Mouse (Mus musculus) natural killer cell, adult 2 months (primary cell): Measurements from ENCODE around the gene Zfp433.
"Not testable (repeated sequence)": the region's sequence is repeated elsewhere in the genome, so short reads cannot be mapped to it uniquely, and the experiment has no call there.

Experiments used
- DNase-seq, 2 experiments: peaks; one replicate each; pipeline ENCODE4 v3.0.0; 2022; ENCODE audit warnings: low spot score in 2 of 2

Gene Zfp433

DNA sequence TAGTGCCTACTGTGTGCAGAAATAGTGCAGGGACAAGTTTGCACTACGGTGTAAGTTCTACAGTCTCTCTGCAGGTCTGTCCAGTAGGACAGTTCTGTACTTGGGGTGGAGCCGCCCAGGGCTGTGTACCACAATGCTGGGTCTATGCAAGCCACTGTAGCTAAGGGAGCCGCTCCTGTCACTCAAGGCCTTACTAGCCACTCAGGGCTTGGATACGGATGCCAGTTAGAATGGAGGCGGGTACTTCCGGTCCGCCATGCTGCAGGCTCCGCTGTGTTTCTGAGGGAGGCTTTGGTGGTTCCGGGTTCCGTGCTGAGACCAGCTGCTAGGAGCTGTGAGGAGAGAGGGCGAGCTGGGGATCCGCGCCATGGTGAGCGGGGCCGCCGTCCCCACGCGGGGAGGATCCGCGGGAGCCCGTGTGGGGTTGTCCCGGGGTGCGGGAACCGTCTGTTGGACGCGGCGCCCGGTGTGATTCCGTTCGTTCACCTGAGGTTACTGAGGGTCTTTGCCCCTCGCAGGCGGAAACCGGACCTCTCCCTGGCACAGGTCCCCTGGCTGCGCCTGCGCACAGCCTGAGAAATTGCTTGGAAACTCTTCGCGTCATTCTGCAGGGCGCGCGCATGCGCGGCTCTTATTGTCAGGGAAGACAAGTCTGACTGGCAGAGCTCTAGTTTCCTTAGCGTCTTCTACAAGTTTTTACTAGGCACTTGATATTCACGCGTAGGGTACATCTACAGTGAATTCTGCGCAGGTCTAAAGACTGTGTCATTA, at the start of gene Zfp433:
Gene Zfp433, plus strand, starts transcription at position 295 of the 771 bp plus-strand sequence.
- DNase-seq: not testable (repeated sequence)

DNA sequence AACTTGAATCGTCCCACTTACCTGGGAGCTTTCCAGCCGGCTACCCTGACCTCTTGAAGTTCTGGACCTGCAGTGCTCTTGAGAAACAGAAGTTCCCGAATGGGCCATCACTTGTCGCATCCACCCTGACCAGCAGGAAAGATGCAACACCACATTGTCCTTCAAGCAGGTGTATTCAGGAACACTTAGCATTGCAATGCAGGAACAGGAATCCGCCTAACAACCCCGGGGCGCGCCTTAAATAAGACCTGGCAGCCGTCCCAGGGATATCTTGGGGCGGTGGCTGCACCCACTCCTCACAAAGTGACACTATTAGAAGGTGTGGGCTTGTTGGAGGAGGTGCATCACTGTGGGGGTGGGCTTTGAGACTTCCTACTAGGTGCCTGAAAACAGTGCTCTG, 49.4 kb upstream of the Zfp433 start:
- no peak for DNase-seq

DNA sequence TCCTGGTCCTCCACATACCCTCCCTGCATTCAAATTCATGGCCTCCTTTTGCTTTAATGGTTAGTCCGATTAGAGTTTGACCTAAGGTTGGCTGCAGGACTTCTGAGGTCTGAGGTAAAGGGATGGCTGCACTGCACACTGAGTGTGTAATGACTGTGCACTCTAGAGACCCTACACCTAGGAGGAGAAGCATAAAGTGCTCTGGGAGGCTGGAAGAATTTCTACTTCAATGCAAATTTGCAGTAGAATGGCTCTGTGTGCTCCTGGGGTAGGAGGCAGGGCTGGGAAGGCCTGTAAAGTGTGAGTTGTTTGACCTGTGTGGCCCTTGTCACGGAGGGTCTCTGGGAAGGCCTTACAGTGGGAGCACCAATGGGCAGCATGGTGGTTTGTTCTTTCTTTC, 48.5 kb upstream of the Zfp433 start:
- no peak for DNase-seq

DNA sequence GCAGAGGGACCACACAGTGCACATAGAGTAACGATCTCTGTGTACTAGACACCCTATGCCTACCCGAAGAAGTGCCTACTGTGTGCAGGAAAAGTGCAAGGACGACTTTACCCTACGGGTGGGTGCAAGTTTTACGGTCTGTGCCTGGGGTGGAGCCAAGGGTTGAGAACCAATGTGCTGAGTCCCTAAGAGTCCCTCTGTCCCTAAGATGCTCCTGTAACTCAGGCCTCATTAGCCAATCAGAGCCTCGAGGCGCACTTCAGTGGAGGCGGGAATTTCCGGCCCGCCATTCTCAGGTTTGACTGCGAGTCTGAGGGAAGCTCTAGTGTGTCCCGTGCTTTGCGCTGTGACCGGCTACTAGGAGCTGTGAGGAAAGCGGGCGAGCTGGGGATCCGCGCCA, 17.5 kb upstream of the Zfp433 start:
- DNase-seq: not testable (repeated sequence)

DNA sequence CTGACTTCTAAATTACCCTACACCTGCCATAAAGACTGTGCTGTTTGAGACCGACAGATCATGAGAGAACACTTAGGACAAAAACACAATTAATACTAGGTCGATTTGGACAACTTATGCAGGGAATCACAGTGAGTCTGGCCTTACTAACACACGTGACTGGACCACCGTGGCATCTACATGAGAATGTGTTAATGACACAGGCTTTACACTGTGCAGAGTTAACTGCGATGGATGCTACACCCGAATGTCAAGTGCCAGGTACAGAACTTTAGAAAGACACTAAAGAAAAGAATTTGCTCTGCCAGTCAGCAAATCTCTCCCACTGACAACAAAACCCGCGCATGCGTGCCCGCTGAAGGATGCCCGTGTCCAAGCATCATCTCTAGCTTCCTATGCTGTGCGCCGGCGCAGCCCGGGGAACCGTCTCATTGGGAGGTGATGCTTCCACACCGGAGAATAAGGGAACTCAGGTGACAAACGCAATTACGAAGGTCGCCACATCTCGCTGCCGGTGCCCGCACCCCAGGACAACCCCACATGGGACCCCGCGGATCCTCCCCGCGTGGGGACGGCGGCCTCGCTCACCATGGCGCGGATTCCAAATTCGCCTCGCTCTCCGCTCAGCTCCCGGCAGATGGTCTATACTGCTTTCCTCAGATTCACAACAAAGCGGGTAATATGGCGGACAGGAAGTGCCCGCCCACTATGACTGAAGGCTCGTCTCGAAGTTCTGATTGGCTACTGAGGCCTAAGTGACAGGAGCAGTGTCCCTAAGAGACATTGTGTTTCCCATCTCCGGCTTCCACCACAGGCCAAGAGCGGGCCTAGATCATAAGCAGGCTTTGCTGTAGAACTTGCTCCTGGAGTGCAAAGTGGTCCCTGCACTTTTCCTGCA, 66.1 kb downstream of the Zfp433 start, which contains the start of gene Gm3055:
Gene Gm3055, minus strand, starts transcription at position 656 of the 898 bp plus-strand sequence.
- DNase-seq: not testable (repeated sequence)

DNA sequence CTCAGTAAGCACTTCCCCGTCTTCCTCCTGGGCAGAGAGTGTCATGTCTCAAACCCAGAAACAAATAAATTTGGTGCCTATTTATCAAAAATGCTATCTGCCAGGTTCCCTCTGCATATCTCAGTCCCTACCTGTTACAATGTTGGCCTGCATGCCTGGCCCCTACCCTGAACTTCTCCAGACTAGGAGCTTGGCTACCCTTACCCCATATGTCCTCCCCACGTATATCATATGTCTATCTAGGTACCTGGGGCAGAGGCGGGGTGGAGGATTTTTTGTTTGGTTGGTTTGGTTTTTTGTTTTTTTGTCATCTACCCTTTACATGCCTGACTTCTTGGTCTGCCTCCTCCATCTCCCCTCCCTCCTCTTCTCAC, 66.8 kb downstream of the Zfp433 start:
- DNase-seq: not testable (repeated sequence)
